In the genomic region with DNA sequence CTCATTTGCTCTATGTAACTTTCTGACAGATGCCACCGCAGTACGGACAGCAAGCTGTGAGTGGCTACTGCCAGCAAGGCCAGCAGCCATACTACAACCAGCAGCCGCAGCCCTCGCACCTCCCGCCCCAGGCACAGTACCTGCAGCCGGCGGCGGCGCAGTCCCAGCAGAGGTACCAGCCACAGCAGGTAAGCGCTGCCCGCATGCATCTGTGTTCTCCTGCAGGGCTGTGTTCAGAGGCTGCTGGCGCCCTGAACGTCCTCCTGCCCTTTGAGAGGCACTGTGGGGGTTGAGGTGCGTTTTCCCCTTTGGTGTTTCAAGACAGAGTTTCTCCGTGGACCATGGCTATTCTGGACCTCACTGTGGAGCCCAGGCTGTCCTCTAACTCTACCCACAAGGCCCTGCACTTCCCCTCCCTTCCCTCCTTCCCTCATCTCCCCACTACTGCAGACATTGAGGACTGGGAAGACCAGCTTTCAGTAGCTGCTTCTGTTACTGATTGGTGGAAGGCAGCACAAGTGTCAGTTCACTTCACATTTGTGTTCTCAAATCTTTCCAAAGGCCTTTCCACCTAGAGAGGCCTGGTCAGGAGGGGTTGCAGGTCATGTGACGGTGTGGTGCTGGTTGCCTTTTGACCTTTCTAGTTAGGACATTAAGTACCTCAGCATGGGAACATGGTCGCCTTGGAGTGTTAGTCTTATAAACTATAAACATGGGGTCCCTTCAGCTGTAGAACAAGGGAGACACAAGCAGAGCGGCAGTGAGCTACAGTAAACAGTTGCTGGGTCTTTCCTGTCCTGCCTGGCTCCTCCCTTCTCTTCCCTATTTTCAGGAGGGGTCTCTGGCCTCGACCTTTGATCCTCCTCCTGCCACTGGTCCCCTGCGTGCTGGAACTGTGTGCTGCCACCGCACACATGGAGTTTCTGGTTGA, we compare ENCODE assay signal across 10 mouse cellular contexts.
DNase-seq lines count a peak whose midpoint lies in the region; ATAC-seq and TF ChIP-seq lines count a peak whose summit lies in the region.
"Had no signal": no experiment of that assay in that cellular context is flagged by ENCODE, and none has a peak within 500 bp of the region (broad histone marks: within the 10 kb centered on the region; RNA-seq: fewer than 3 reads in every experiment).

No protein-coding gene starts in this region.

- H3K36me3 ChIP-seq in heart, embryonic 10.5 days: no peaks in the 10 kb centered on the region
- H3K36me3 ChIP-seq in midbrain, embryonic 10.5 days: peaks cover 11% of the 10 kb centered on the region
- peaks cover 3% of the 10 kb centered on the region; the same call in 1 of the 2 replicates for H3K36me3 ChIP-seq in midbrain, embryonic 13.5 days
- H3K36me3 ChIP-seq in kidney, postnatal 0 days (ENCODE audit: insufficient read depth, low read length): no peaks in the 10 kb centered on the region

- DNase-seq in heart, embryonic 10.5 days (ENCODE audit: low spot score): no peak
- DNase-seq in heart, postnatal 25 days (ENCODE audit: low spot score): no peak
- no peak for DNase-seq in midbrain, embryonic 10.5 days (ENCODE audit: low spot score)
- DNase-seq in kidney, postnatal 0 days (ENCODE audit: low spot score): no peak
- DNase-seq in thymus, postnatal 4 days: peak; percentile 60
- no peak for DNase-seq in spleen, postnatal 14 days (ENCODE audit: low spot score in 2 of 2)
- DNase-seq: cerebellum, postnatal 36 days had no signal

- H3K4me2 ChIP-seq in midbrain, embryonic 13.5 days (replicated peaks): no peak overlapping the region
- H3K4me2 ChIP-seq in kidney, postnatal 0 days (ENCODE audit: low read length): no peak overlapping the region

- WGBS in heart, embryonic 10.5 days: 68% methylated on average over 21 of the region's 21 CpGs
- WGBS in midbrain, embryonic 10.5 days: 69% methylated on average over 21 of the region's 21 CpGs
- 76% methylated on average over 21 of the region's 21 CpGs for WGBS in midbrain, embryonic 13.5 days
- 67% methylated on average over 21 of the region's 21 CpGs for WGBS in kidney, postnatal 0 days

- no peak; the same call in 1 of the 2 replicates for ATAC-seq in midbrain, embryonic 13.5 days
- 0 out of 2 replicates have a peak, but pooled peaks have one; percentile 21 for ATAC-seq in kidney, postnatal 0 days (replicated peaks; ENCODE audit: low FRiP score, low read depth)
- no peak for ATAC-seq in frontal cortex, adult (ENCODE audit: low TSS enrichment)
- ATAC-seq: intestine, postnatal 0 days had no signal

- intact Hi-C loops in heart, postnatal 25 days (cut with DNase I): no loop called here

- peaks cover 59% of the 10 kb centered on the region for H3K27me3 ChIP-seq in heart, embryonic 10.5 days (ENCODE audit: insufficient read depth, poor library complexity, severe bottlenecking)
- no peaks in the 10 kb centered on the region for H3K27me3 ChIP-seq in midbrain, embryonic 10.5 days (ENCODE audit: low read depth, poor library complexity, severe bottlenecking)
- no peaks in the 10 kb centered on the region for H3K27me3 ChIP-seq in midbrain, embryonic 13.5 days
- no peaks in the 10 kb centered on the region for H3K27me3 ChIP-seq in kidney, postnatal 0 days (ENCODE audit: insufficient read depth, low read length)

- no peaks in the 10 kb centered on the region for H3K9me3 ChIP-seq in heart, embryonic 10.5 days
- H3K9me3 ChIP-seq in midbrain, embryonic 10.5 days (replicated peaks): no peaks in the 10 kb centered on the region
- H3K9me3 ChIP-seq in midbrain, embryonic 13.5 days: no peaks in the 10 kb centered on the region
- no peaks in the 10 kb centered on the region for H3K9me3 ChIP-seq in kidney, postnatal 0 days (replicated peaks; ENCODE audit: low read length)

- H3K27ac ChIP-seq in heart, embryonic 10.5 days: peak overlapping the region; percentile 79
- H3K27ac ChIP-seq in midbrain, embryonic 10.5 days (replicated peaks): peak overlapping the region; percentile 19
- no peak overlapping the region for H3K27ac ChIP-seq in midbrain, embryonic 13.5 days
- peak overlapping the region; percentile 56 for H3K27ac ChIP-seq in kidney, postnatal 0 days

- H3K4me3 ChIP-seq in heart, embryonic 10.5 days: no peak overlapping the region
- no peak overlapping the region for H3K4me3 ChIP-seq in midbrain, embryonic 10.5 days
- no peak overlapping the region for H3K4me3 ChIP-seq in midbrain, embryonic 13.5 days (replicated peaks)
- no peak overlapping the region for H3K4me3 ChIP-seq in kidney, postnatal 0 days (replicated peaks; ENCODE audit: low read depth, low read length)

- peaks cover 55% of the 10 kb centered on the region for H3K4me1 ChIP-seq in heart, embryonic 10.5 days
- peaks cover 56% of the 10 kb centered on the region for H3K4me1 ChIP-seq in midbrain, embryonic 10.5 days
- H3K4me1 ChIP-seq in midbrain, embryonic 13.5 days (replicated peaks): peaks cover 59% of the 10 kb centered on the region
- peaks cover 8% of the 10 kb centered on the region for H3K4me1 ChIP-seq in kidney, postnatal 0 days (replicated peaks; ENCODE audit: insufficient read depth, low read length)

- no peak overlapping the region for H3K9ac ChIP-seq in midbrain, embryonic 13.5 days (replicated peaks)
- no peak overlapping the region for H3K9ac ChIP-seq in kidney, postnatal 0 days (ENCODE audit: low read depth, low read length)

- no peak for TF ChIP-seq CTCF in kidney, postnatal 0 days (IDR thresholded peaks at IDR 0.05; ENCODE audit: low read depth)
